Mouse (Mus musculus) myocyte (in vitro differentiated cells): ENCODE results near the gene Dmbx1.

Experiments used
- CEBPB ChIP-seq: IDR thresholded peaks from 2 replicates; pipeline ENCODE4 v1.6.1; 2011; ENCODE audit warnings: mild to moderate bottlenecking, moderate library complexity; ENCODE audit not compliant: poor library complexity, insufficient read depth, severe bottlenecking
- E2F4 ChIP-seq: IDR thresholded peaks from one replicate; pipeline ENCODE4 v1.6.1; 2011; ENCODE audit warnings: mild to moderate bottlenecking, control low read depth, moderate library complexity; ENCODE audit not compliant: insufficient read depth
- MAX ChIP-seq: IDR thresholded peaks from one replicate; pipeline ENCODE4 v1.6.1; 2011; ENCODE audit warnings: low read depth, mild to moderate bottlenecking, control low read depth
- MYOD1 ChIP-seq, 3 experiments: IDR thresholded peaks; one replicate each; pipeline ENCODE4 v1.6.1; 2011; ENCODE audit warnings: control low read depth in 2 of 3, low read depth in 2 of 3, mild to moderate bottlenecking in 2 of 3, moderate library complexity in 1 of 3; ENCODE audit not compliant: insufficient read length in 2 of 3, control insufficient read depth in 1 of 3
- MYOG ChIP-seq, 3 experiments: IDR thresholded peaks; one replicate each; pipeline ENCODE4 v1.6.1; 2011; ENCODE audit warnings: control low read depth in 2 of 3, low read depth in 2 of 3, mild to moderate bottlenecking in 2 of 3; ENCODE audit not compliant: insufficient read length in 2 of 3, control insufficient read depth in 1 of 3, insufficient read depth in 1 of 3
- POLR2A ChIP-seq: IDR thresholded peaks from one replicate; pipeline ENCODE4 v1.6.1; 2011; ENCODE audit warnings: low read depth, mild to moderate bottlenecking, control low read depth, moderate library complexity; ENCODE audit not compliant: insufficient read length
- POLR2AphosphoS2 ChIP-seq: IDR thresholded peaks from one replicate; pipeline ENCODE4 v1.6.1; 2011; ENCODE audit warnings: low read depth, control low read depth; ENCODE audit not compliant: insufficient read length
- SRF ChIP-seq: IDR thresholded peaks from one replicate; pipeline ENCODE4 v1.6.1; 2011; ENCODE audit warnings: low read depth; ENCODE audit not compliant: control insufficient read depth, insufficient read length
- TCF3 ChIP-seq: IDR thresholded peaks from one replicate; pipeline ENCODE4 v1.6.1; 2011; ENCODE audit warnings: low read depth, control low read depth; ENCODE audit not compliant: insufficient read length
- USF1 ChIP-seq: IDR thresholded peaks from one replicate; pipeline ENCODE4 v1.6.1; 2011; ENCODE audit warnings: low read depth, mild to moderate bottlenecking, control low read depth, moderate library complexity

DNA sequence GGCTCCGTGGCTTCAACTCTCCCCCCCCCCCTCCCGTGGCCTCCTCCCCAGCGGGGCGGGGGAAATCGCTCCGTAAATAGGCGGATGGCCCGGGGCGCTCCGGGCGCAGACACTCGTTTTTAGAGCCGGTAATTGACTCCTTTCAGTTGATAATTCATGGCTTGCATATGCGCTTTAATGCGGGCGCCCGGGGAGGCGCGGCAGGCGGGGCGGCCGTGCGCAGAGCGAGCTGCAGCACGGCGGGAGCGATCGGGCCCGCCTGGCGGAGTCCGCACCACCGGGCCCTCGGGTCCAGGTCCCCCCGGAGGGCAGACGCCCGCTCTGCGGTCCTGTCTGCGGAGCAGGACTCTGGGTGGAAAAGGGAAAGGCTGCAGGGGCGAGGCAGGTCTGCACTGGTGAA is 39.7 kb upstream of the Dmbx1 start:
- TF ChIP-seq POLR2A: no peak
- no peak for TF ChIP-seq MYOG (IDR thresholded peaks at IDR 0.05; ENCODE audit: control insufficient read depth in 1 of 3, insufficient read depth in 1 of 3, insufficient read length in 2 of 3, low read depth in 2 of 3)
- no peak for TF ChIP-seq MAX
- no peak for TF ChIP-seq SRF
- TF ChIP-seq CEBPB: no peak
- no peak for TF ChIP-seq E2F4
- no peak for TF ChIP-seq POLR2AphosphoS2
- no peak for TF ChIP-seq USF1
- TF ChIP-seq MYOD1 (IDR thresholded peaks at IDR 0.05; ENCODE audit: control insufficient read depth in 1 of 3, insufficient read length in 2 of 3, low read depth in 2 of 3): no peak
- no peak for TF ChIP-seq TCF3
